Mouse (Mus musculus): ENCODE data around the gene Pak7. TPM values are rescaled to one million over a fixed set of nuclear protein-coding genes. Genes with fewer than 3 reads are reported as not detected.
A peak's percentile ranks its signal among the peaks of the same experiment; 100 is the strongest.

Pak7 gene
- 4.2 and 4.9 TPM in 2 replicates for polyA plus RNA-seq (2014; fragmentation: Nextera tagmentation; extraction: Ambion mirVana)

GRCm38 (mm10) chr2:136387181-136388131 is at the start of gene Pak7:
Gene Pak7 (minus strand): TSS chr2:136387967.
- Histone ChIP-seq H3K9me3 (replicated peaks; ENCODE audit: control insufficient read depth, low read length) (no peaks in the 10 kb centered on the region), H3K4me1 (ENCODE audit: control insufficient read depth, insufficient read depth, low read length) (no peaks in the 10 kb centered on the region), H3K4me3 (ENCODE audit: low read depth, low read length) (peak within 1 kb of the TSS; percentile 57), H3K27me3 (ENCODE audit: control insufficient read depth, insufficient read depth, low read length) (no peaks in the 10 kb centered on the region), H3K27ac (replicated peaks; ENCODE audit: low read depth, low read length) (no peak within 1 kb of the TSS), H3K36me3 (replicated peaks; ENCODE audit: control insufficient read depth, insufficient read depth, low read depth, low read length) (no peaks in the 10 kb centered on the region), H3K4me2 (ENCODE audit: low read depth, low read length) (peak within 1 kb of the TSS; percentile 81), H3K9ac (replicated peaks; ENCODE audit: low read length) (peak within 1 kb of the TSS; percentile 62)
- WGBS = 0% methylated on average over 39 of the region's 39 CpGs
- peak; percentile 100 for ATAC-seq (replicated peaks; ENCODE audit: insufficient number of reproducible peaks, low FRiP score, low TSS enrichment, low read depth)
- peak; percentile 92 for DNase-seq (ENCODE audit: low spot score)

- Histone ChIP-seq H3K4me2 (ENCODE audit: low read depth, low read length) (no peak overlapping the region), H3K9ac (replicated peaks; ENCODE audit: low read length) (no peak overlapping the region), H3K27me3 (ENCODE audit: control insufficient read depth, insufficient read depth, low read length) (no peaks in the 10 kb centered on the region), H3K9me3 (replicated peaks; ENCODE audit: control insufficient read depth, low read length) (no peaks in the 10 kb centered on the region), H3K27ac (replicated peaks; ENCODE audit: low read depth, low read length) (no peak overlapping the region), H3K36me3 (replicated peaks; ENCODE audit: control insufficient read depth, insufficient read depth, low read depth, low read length) (no peaks in the 10 kb centered on the region), H3K4me1 (ENCODE audit: control insufficient read depth, insufficient read depth, low read length) (no peaks in the 10 kb centered on the region), H3K4me3 (ENCODE audit: low read depth, low read length) (no peak overlapping the region)
- ATAC-seq (replicated peaks; ENCODE audit: insufficient number of reproducible peaks, low FRiP score, low TSS enrichment, low read depth) (no peak), DNase-seq (ENCODE audit: low spot score) (no peak)
- WGBS = 78% methylated on average over 6 of the region's 6 CpGs
These were observed 37.8 kb upstream of the Pak7 start for GRCm38 (mm10) chr2:136425561-136425960.

GRCm38 (mm10) chr2:136419543-136419942 is 31.8 kb upstream of the Pak7 start:
- Histone ChIP-seq H3K4me2 (ENCODE audit: low read depth, low read length) (no peak overlapping the region), H3K4me1 (ENCODE audit: control insufficient read depth, insufficient read depth, low read length) (no peaks in the 10 kb centered on the region), H3K9ac (replicated peaks; ENCODE audit: low read length) (no peak overlapping the region), H3K36me3 (replicated peaks; ENCODE audit: control insufficient read depth, insufficient read depth, low read depth, low read length) (no peaks in the 10 kb centered on the region), H3K9me3 (replicated peaks; ENCODE audit: control insufficient read depth, low read length) (no peaks in the 10 kb centered on the region), H3K27ac (replicated peaks; ENCODE audit: low read depth, low read length) (no peak overlapping the region), H3K4me3 (ENCODE audit: low read depth, low read length) (no peak overlapping the region), H3K27me3 (ENCODE audit: control insufficient read depth, insufficient read depth, low read length) (no peaks in the 10 kb centered on the region)
- WGBS = 82% methylated on average over 1 of the region's 1 CpGs
- DNase-seq (ENCODE audit: low spot score) (no peak), ATAC-seq (replicated peaks; ENCODE audit: insufficient number of reproducible peaks, low FRiP score, low TSS enrichment, low read depth) (no peak)

GRCm38 (mm10) chr2:136416381-136416780 is 28.6 kb upstream of the Pak7 start:
- no peaks in the 10 kb centered on the region for H3K9me3 ChIP-seq (replicated peaks; ENCODE audit: control insufficient read depth, low read length)
- no peaks in the 10 kb centered on the region for H3K36me3 ChIP-seq (replicated peaks; ENCODE audit: control insufficient read depth, insufficient read depth, low read depth, low read length)
- H3K4me3 ChIP-seq (ENCODE audit: low read depth, low read length) = no peak overlapping the region
- no peak overlapping the region for H3K27ac ChIP-seq (replicated peaks; ENCODE audit: low read depth, low read length)
- no peaks in the 10 kb centered on the region for H3K4me1 ChIP-seq (ENCODE audit: control insufficient read depth, insufficient read depth, low read length)
- ATAC-seq (replicated peaks; ENCODE audit: insufficient number of reproducible peaks, low FRiP score, low TSS enrichment, low read depth) (no peak), DNase-seq (ENCODE audit: low spot score) (peak; percentile 60)
- H3K27me3 ChIP-seq (ENCODE audit: control insufficient read depth, insufficient read depth, low read length) = no peaks in the 10 kb centered on the region
- no peak overlapping the region for H3K9ac ChIP-seq (replicated peaks; ENCODE audit: low read length)
- no peak overlapping the region for H3K4me2 ChIP-seq (ENCODE audit: low read depth, low read length)

DNA sequence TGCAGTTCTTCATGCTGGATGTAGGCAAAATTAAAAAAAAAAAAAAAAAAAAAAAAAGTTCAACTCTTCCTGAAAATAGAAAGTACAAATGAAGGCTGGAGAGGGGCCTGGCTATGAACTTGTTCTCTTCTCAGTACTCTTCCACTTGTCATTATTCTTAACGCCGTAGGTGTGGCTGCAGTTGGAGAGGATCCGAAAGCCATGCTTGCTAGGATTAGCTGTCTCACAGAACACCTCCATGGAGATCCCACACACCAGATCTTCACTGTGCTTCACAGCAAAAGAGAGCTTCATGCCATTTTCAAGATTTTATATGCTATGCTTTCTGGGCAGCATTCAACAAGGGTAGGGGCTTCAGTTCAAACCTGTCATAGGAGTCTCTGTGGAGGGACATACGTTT is 14.8 kb upstream of the Pak7 start:
- ATAC-seq (replicated peaks; ENCODE audit: insufficient number of reproducible peaks, low FRiP score, low TSS enrichment, low read depth) (no peak), DNase-seq (ENCODE audit: low spot score) (no peak)
- no peaks in the 10 kb centered on the region for H3K27me3 ChIP-seq (ENCODE audit: control insufficient read depth, insufficient read depth, low read length)
- H3K4me2 ChIP-seq (ENCODE audit: low read depth, low read length) = no peak overlapping the region
- H3K9ac ChIP-seq (replicated peaks; ENCODE audit: low read length) = no peak overlapping the region
- no peak overlapping the region for H3K27ac ChIP-seq (replicated peaks; ENCODE audit: low read depth, low read length)
- no peaks in the 10 kb centered on the region for H3K4me1 ChIP-seq (ENCODE audit: control insufficient read depth, insufficient read depth, low read length)
- H3K36me3 ChIP-seq (replicated peaks; ENCODE audit: control insufficient read depth, insufficient read depth, low read depth, low read length) = no peaks in the 10 kb centered on the region
- WGBS = 85% methylated on average over 4 of the region's 4 CpGs
- H3K4me3 ChIP-seq (ENCODE audit: low read depth, low read length) = no peak overlapping the region
- no peaks in the 10 kb centered on the region for H3K9me3 ChIP-seq (replicated peaks; ENCODE audit: control insufficient read depth, low read length)

- WGBS = 71% methylated on average over 3 of the region's 3 CpGs
- H3K27ac ChIP-seq (replicated peaks; ENCODE audit: low read depth, low read length) = no peak overlapping the region
- ATAC-seq (replicated peaks; ENCODE audit: insufficient number of reproducible peaks, low FRiP score, low TSS enrichment, low read depth) = no peak
These were observed 12.4 kb downstream of the Pak7 start for GRCm38 (mm10) chr2:136375318-136375717.

GRCm38 (mm10) chr2:136372361-136372760 is 15.4 kb downstream of the Pak7 start:
- WGBS = 50% methylated on average over 1 of the region's 1 CpGs
- H3K36me3 ChIP-seq (replicated peaks; ENCODE audit: control insufficient read depth, insufficient read depth, low read depth, low read length) = no peaks in the 10 kb centered on the region
- ATAC-seq (replicated peaks; ENCODE audit: insufficient number of reproducible peaks, low FRiP score, low TSS enrichment, low read depth) = no peak

More at GRCm38 (mm10) chr2:136375318-136375717, 12.4 kb downstream of the Pak7 start:
- no peaks in the 10 kb centered on the region for H3K36me3 ChIP-seq (replicated peaks; ENCODE audit: control insufficient read depth, insufficient read depth, low read depth, low read length)
- H3K4me1 ChIP-seq (ENCODE audit: control insufficient read depth, insufficient read depth, low read length) = no peaks in the 10 kb centered on the region
- H3K27me3 ChIP-seq (ENCODE audit: control insufficient read depth, insufficient read depth, low read length) = no peaks in the 10 kb centered on the region
- no peak overlapping the region for H3K4me3 ChIP-seq (ENCODE audit: low read depth, low read length)
- H3K9ac ChIP-seq (replicated peaks; ENCODE audit: low read length) = no peak overlapping the region
- H3K9me3 ChIP-seq (replicated peaks; ENCODE audit: control insufficient read depth, low read length) = no peaks in the 10 kb centered on the region
- DNase-seq (ENCODE audit: low spot score) = no peak
- H3K4me2 ChIP-seq (ENCODE audit: low read depth, low read length) = no peak overlapping the region

GRCm38 (mm10) chr2:136351393-136352096 is 36.2 kb downstream of the Pak7 start:
- Histone ChIP-seq H3K9ac (replicated peaks; ENCODE audit: low read length) (no peak overlapping the region), H3K4me3 (ENCODE audit: low read depth, low read length) (no peak overlapping the region), H3K27ac (replicated peaks; ENCODE audit: low read depth, low read length) (no peak overlapping the region), H3K4me2 (ENCODE audit: low read depth, low read length) (no peak overlapping the region), H3K27me3 (ENCODE audit: control insufficient read depth, insufficient read depth, low read length) (no peaks in the 10 kb centered on the region), H3K36me3 (replicated peaks; ENCODE audit: control insufficient read depth, insufficient read depth, low read depth, low read length) (no peaks in the 10 kb centered on the region), H3K9me3 (replicated peaks; ENCODE audit: control insufficient read depth, low read length) (no peaks in the 10 kb centered on the region), H3K4me1 (ENCODE audit: control insufficient read depth, insufficient read depth, low read length) (no peaks in the 10 kb centered on the region)
- WGBS = 74% methylated on average over 2 of the region's 2 CpGs
- ATAC-seq (replicated peaks; ENCODE audit: insufficient number of reproducible peaks, low FRiP score, low TSS enrichment, low read depth) = no peak
- no peak for DNase-seq (ENCODE audit: low spot score)

More at GRCm38 (mm10) chr2:136372361-136372760, 15.4 kb downstream of the Pak7 start:
- no peaks in the 10 kb centered on the region for H3K27me3 ChIP-seq (ENCODE audit: control insufficient read depth, insufficient read depth, low read length)
- no peak overlapping the region for H3K4me2 ChIP-seq (ENCODE audit: low read depth, low read length)
- no peak for DNase-seq (ENCODE audit: low spot score)
- H3K9ac ChIP-seq (replicated peaks; ENCODE audit: low read length) = no peak overlapping the region
- no peak overlapping the region for H3K4me3 ChIP-seq (ENCODE audit: low read depth, low read length)
- H3K27ac ChIP-seq (replicated peaks; ENCODE audit: low read depth, low read length) = no peak overlapping the region
- H3K4me1 ChIP-seq (ENCODE audit: control insufficient read depth, insufficient read depth, low read length) = no peaks in the 10 kb centered on the region
- no peaks in the 10 kb centered on the region for H3K9me3 ChIP-seq (replicated peaks; ENCODE audit: control insufficient read depth, low read length)

All from embryonic facial prominence, embryonic 11.5 days (tissue).